Mouse (Mus musculus) midbrain, embryonic 16.5 days (tissue): ENCODE data around the gene Kdm2b. TPM values are rescaled to one million over a fixed set of nuclear protein-coding genes. Genes with fewer than 3 reads are reported as not detected.
A peak's percentile ranks its signal among the peaks of the same experiment; 100 is the strongest.

Experiments
- ATAC-seq: fragments of 200-750 bp; cut with Nextera tagmentation; 2 replicates; pipeline ENCODE4 v1.8.0; 2017; ENCODE audit warnings: moderate TSS enrichment
- H3K27ac ChIP-seq: fragments of 300-500 bp; sonication (generic); 2 replicates; pipeline ENCODE4 v1.5.1; 2014; ENCODE audit warnings: mild to moderate bottlenecking, low read length, mixed read lengths
- H3K27me3 ChIP-seq: fragments of 300-500 bp; sonication (generic); 2 replicates; pipeline ENCODE4 v1.6.1; 2014; ENCODE audit warnings: low read depth, low read length, mixed read lengths; ENCODE audit not compliant: control insufficient read depth, insufficient read depth
- H3K36me3 ChIP-seq: fragments of 300-500 bp; sonication (generic); 2 replicates; pipeline ENCODE4 v1.6.1; 2014; ENCODE audit warnings: mild to moderate bottlenecking, low read length, moderate library complexity, mixed read lengths; ENCODE audit not compliant: control insufficient read depth, insufficient read depth
- H3K4me1 ChIP-seq: fragments of 300-500 bp; sonication (generic); 2 replicates; pipeline ENCODE4 v1.6.1; 2014; ENCODE audit warnings: mild to moderate bottlenecking, low read length, mixed read lengths; ENCODE audit not compliant: control insufficient read depth, insufficient read depth
- H3K4me2 ChIP-seq: fragments of 300-500 bp; sonication (generic); 2 replicates; pipeline ENCODE4 v1.6.1; 2014; ENCODE audit warnings: mild to moderate bottlenecking, low read length, mixed read lengths
- H3K4me3 ChIP-seq: fragments of 300-500 bp; sonication (generic); 2 replicates; pipeline ENCODE4 v1.5.1; 2014; ENCODE audit warnings: low read depth, mild to moderate bottlenecking, low read length, moderate library complexity, mixed read lengths
- H3K9ac ChIP-seq: fragments of 300-500 bp; sonication (generic); 2 replicates; pipeline ENCODE4 v1.6.1; 2014; ENCODE audit warnings: low read depth, low read length, mixed read lengths
- H3K9me3 ChIP-seq: fragments of 300-500 bp; sonication (generic); replicated peaks from 2 replicates; pipeline ENCODE4 v1.6.1; 2014; ENCODE audit warnings: mild to moderate bottlenecking, low read length, mixed read lengths; ENCODE audit not compliant: control insufficient read depth, poor library complexity, severe bottlenecking
- WGBS: fragments of 180-500 bp; shearing (Covaris S2); extraction: QIAGEN DNeasy Blood & Tissue Kit; methylation state at CpG from one replicate; pipeline ENCODE4 v1.1.7; 2014; 5-methylcytosine and 5-hydroxymethylcytosine counted together
- polyA plus RNA-seq: library from polyadenylated mRNA; unstranded; fragments of >200 nt; fragmentation: Nextera tagmentation; extraction: Ambion mirVana; gene quantifications from 2 replicates; pipeline ENCODE4 v1.2.1, GENCODE M21; 2015

The Kdm2b gene
- polyA plus RNA-seq, 1 experiment from 2014 or later: 117 TPM

GRCm38 (mm10) chr5:122899777-122900557, 89.7 kb downstream of the Kdm2b start:
- under 1% methylated on average over 101 of the region's 120 CpGs for WGBS

GRCm38 (mm10) chr5:122898963-122899776, 90.5 kb downstream of the Kdm2b start:
- peak; percentile 21; the same call in 1 of the 2 replicates for ATAC-seq
- Histone ChIP-seq H3K4me1 (peaks cover 41% of the 10 kb centered on the region), H3K36me3 (no peaks in the 10 kb centered on the region), H3K9ac (peak overlapping the region; percentile 93), H3K27me3 (no peaks in the 10 kb centered on the region), H3K4me3 (peak overlapping the region; percentile 92), H3K9me3 (no peaks in the 10 kb centered on the region), H3K27ac (peak overlapping the region; percentile 95), H3K4me2 (peak overlapping the region; percentile 78)
- WGBS: 2% methylated on average over 45 of the region's 45 CpGs

More at GRCm38 (mm10) chr5:122899777-122900557, 89.7 kb downstream of the Kdm2b start:
- Histone ChIP-seq H3K36me3 (no peaks in the 10 kb centered on the region), H3K4me2 (peak overlapping the region; percentile 78), H3K9ac (peak overlapping the region; percentile 93), H3K9me3 (no peaks in the 10 kb centered on the region), H3K27ac (peak overlapping the region; percentile 95), H3K4me3 (peak overlapping the region; percentile 92), H3K27me3 (no peaks in the 10 kb centered on the region), H3K4me1 (peaks cover 38% of the 10 kb centered on the region)
- ATAC-seq: peak; percentile 95

DNA sequence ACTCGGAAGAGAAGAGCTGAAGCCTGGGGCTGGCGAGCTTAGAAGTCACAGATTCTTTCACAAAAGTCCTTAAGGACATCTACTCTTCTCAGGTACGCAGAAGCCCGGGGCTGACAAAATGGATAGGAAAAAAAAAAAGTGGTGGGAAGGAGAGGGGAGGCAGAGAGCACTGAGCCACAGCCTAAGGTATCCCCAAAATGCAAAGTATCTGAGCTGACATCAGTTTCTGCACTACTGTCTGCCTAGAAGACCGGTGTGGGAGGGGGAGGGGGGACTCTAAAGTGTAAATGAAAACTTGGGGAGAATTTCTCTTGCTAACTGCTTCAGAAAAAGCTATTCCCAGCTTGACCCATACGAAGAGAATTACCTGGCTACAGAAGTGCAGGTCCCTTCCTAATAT, 91.5 kb downstream of the Kdm2b start:
- Histone ChIP-seq H3K4me3 (peak overlapping the region; percentile 92; the same call in 1 of the 2 replicates), H3K4me1 (peaks cover 41% of the 10 kb centered on the region), H3K36me3 (no peaks in the 10 kb centered on the region), H3K9me3 (no peaks in the 10 kb centered on the region), H3K27me3 (no peaks in the 10 kb centered on the region), H3K4me2 (peak overlapping the region; percentile 78), H3K27ac (no peak overlapping the region), H3K9ac (no peak overlapping the region)
- WGBS: 75% methylated on average over 6 of the region's 6 CpGs
- no peak for ATAC-seq

DNA sequence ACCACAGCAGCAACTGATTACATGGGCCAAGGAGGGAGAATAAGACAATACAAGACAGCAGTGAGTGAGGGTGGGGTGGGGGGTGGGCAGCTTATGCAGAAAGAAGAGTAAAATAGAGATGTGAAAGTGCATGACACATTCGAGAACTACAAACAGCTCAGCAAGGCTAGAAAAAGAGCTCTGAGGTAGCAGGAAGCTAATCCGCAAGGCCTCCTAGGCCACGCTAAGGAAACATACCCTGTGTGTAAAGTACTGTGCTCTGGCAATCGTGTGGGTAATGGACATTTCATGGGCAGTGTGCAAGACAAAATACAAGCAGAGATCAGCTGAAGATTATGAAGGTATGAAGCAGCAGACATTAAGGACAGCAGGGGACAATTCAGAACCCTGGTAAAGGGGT, 94.8 kb downstream of the Kdm2b start:
- Histone ChIP-seq H3K27ac (no peak overlapping the region), H3K9ac (no peak overlapping the region), H3K4me3 (no peak overlapping the region), H3K9me3 (no peaks in the 10 kb centered on the region), H3K4me1 (peaks cover 35% of the 10 kb centered on the region), H3K4me2 (no peak overlapping the region), H3K27me3 (no peaks in the 10 kb centered on the region), H3K36me3 (no peaks in the 10 kb centered on the region)
- 52% methylated on average over 4 of the region's 4 CpGs for WGBS
- no peak for ATAC-seq

GRCm38 (mm10) chr5:122894007-122894637, 95.5 kb downstream of the Kdm2b start:
- Histone ChIP-seq H3K27ac (no peak overlapping the region), H3K4me1 (peaks cover 34% of the 10 kb centered on the region), H3K36me3 (no peaks in the 10 kb centered on the region), H3K27me3 (no peaks in the 10 kb centered on the region), H3K9me3 (no peaks in the 10 kb centered on the region), H3K9ac (no peak overlapping the region), H3K4me2 (no peak overlapping the region), H3K4me3 (no peak overlapping the region)
- whole genome bisulfite sequencing: 94% methylated on average over 5 of the region's 5 CpGs
- ATAC-seq: no peak

DNA sequence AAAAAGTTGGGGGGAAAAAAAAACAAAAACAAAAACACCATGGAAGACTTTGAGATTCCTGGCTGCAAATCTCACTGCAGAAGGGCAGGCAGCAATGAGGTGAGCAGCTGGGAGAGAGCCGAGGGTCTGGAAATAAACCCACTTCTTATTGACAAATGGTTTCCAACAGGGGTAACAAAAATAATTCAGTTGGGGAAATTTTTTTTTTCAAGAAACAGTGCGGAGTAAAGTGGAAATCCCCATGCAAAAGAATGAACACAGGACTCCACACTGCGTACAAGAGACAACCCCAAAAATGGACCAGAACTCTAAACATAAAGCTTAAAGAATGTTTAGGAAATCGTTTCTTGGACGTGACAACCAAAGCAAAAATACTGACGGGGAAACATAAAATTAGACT, 96.4 kb downstream of the Kdm2b start:
- no peak overlapping the region for H3K4me3 ChIP-seq
- H3K4me1 ChIP-seq: peaks cover 26% of the 10 kb centered on the region
- no peaks in the 10 kb centered on the region for H3K27me3 ChIP-seq
- H3K9ac ChIP-seq: no peak overlapping the region
- no peak overlapping the region for H3K4me2 ChIP-seq
- H3K9me3 ChIP-seq: no peaks in the 10 kb centered on the region
- WGBS: 96% methylated on average over 6 of the region's 6 CpGs
- ATAC-seq: no peak
- H3K36me3 ChIP-seq: no peaks in the 10 kb centered on the region
- no peak overlapping the region for H3K27ac ChIP-seq

DNA sequence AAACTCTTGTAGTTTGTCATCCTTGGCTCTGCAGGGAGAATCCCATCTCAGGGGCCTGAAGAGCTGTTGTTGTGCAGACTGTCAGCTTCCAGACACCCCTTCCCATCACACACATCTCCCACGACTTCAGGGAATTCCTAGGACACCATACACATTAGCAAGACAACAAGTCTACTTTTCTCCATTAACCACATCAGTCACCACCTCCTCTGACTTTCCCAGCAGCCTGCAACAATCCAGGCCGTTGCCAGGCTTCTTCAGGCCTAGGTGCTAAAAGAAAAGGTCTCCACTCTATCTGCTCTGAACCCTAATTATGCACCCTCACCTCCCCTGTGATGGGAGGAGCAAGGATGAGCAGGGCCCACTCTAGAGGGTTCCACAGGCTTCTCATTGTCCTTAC, 99.2 kb downstream of the Kdm2b start:
- 80% methylated on average over 2 of the region's 2 CpGs for WGBS
- ATAC-seq: no peak
- H3K27ac ChIP-seq: no peak overlapping the region
- H3K27me3 ChIP-seq: no peaks in the 10 kb centered on the region
- H3K9me3 ChIP-seq: no peaks in the 10 kb centered on the region
- H3K36me3 ChIP-seq: no peaks in the 10 kb centered on the region
- H3K4me1 ChIP-seq: peaks cover 10% of the 10 kb centered on the region
- H3K9ac ChIP-seq: no peak overlapping the region
- H3K4me2 ChIP-seq: no peak overlapping the region
- no peak overlapping the region for H3K4me3 ChIP-seq

- Histone ChIP-seq H3K36me3 (no peaks in the 10 kb centered on the region), H3K4me2 (no peak overlapping the region), H3K9ac (no peak overlapping the region), H3K27ac (no peak overlapping the region), H3K27me3 (no peaks in the 10 kb centered on the region), H3K4me1 (peaks cover 3% of the 10 kb centered on the region), H3K4me3 (no peak overlapping the region), H3K9me3 (no peaks in the 10 kb centered on the region)
- ATAC-seq: no peak
- WGBS: 92% methylated on average over 16 of the region's 16 CpGs
These were observed 100.9 kb downstream of the Kdm2b start for GRCm38 (mm10) chr5:122888612-122889214.
